Mouse (Mus musculus): ENCODE results near the gene Rdh8.
A peak's percentile ranks its signal among the peaks of the same experiment; 100 is the strongest.

The Rdh8 gene

DNA sequence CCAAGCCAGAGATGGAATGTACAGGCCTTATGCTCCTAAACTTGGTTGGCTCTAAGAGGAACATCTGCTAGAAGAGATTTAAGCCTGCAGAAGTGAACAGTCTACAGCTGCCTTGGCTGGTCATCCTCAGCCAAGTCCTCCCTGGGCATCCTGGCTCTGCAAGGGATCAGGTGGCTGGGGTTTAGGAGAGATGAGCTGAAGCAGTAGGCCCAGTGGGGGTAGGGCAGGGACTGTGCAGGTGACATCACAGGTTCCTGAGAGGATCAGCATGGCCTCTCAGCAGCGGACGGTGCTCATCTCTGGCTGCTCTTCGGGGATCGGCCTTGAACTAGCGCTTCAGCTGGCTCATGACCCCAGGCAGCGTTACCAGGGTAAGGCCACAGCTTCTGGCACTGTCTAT lies at the start of gene Rdh8:
Gene Rdh8 (plus strand): TSS at position 268 of the 400 bp plus-strand sequence.
- DNase-seq (ENCODE audit: extremely low read depth, low read depth, low spot score), result no peak

DNA sequence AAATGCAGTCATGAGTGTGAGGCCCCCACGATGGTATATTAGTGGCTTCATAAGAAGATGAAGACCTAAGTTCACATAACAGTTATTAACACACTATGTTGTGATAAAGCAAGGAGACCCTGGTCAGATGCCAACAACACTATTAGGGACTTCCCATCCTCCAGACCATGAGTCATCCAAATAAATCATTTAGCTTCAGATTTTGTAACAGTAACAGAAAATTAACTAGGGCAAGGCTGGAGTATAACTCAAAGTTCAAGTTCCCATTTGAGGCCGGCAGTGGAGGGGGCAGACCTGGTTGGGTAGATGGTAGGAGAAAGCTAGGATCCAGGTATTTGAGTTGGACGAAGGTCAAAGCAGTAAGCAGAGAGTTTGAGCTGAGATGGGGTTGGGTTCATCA lies 37.0 kb upstream of the Rdh8 start:
- no peak for DNase-seq (ENCODE audit: extremely low read depth, low read depth, low spot score)

DNA sequence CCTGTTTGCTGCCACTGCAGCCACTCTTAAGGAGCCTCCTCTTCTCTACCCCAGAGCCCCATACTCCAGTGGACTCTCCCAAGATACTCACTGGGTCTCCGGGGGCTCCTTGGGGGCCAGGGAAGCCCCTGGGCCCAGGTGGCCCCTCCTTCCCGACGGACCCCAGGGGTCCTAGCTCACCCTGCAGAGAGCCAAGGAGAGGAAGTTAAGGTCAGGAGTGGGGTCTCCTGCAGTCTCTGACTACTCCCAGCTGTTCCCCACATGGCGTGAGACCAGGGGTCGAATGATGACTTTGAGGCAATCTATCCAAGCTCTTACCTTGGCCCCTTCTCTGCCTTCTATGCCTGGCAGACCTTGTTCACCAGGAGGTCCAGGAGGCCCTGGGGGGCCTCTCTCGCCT lies 33.2 kb upstream of the Rdh8 start:
- DNase-seq (ENCODE audit: extremely low read depth, low read depth, low spot score), result no peak

DNA sequence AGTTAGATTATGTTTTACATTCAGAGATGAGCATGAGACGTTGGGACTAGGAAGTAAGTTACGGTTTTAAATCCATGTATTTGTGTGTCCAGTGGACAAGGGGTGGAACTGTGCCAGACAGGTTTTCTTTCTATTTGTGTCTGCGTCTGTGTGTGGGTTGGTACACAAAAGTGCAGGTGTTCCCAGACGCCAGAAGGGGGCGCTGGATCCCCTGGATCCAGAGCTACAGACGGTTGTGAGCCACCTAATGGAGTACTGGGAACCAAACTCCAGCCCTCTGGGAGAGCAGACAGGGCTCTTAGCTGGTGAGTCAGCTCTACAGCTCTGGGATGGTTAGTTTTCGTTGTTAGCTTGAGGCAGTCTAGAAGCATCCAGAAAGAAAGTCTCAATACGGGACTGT lies 30.3 kb upstream of the Rdh8 start:
- no peak for DNase-seq (ENCODE audit: extremely low read depth, low read depth, low spot score)

DNA sequence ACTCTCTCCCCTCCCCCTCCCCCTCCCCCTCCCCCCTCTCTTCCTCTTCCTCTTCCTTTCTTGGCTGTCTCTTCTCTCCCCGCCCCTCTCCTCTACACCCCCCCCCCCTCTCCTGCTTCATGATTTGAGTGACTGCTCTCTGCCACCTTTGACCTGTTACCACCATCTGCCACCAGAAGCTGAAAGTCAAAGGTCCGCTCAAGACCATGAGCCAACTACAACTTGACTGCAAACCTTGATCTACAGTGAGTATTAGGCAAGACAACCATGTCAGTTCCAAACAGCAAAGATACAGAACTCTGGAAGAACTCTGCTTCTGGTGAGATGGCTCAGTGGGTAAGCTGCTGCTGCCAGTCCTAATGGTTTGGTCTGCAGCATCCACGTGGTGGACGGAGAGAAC lies 28.7 kb upstream of the Rdh8 start:
- DNase-seq (ENCODE audit: extremely low read depth, low read depth, low spot score), result no peak

DNA sequence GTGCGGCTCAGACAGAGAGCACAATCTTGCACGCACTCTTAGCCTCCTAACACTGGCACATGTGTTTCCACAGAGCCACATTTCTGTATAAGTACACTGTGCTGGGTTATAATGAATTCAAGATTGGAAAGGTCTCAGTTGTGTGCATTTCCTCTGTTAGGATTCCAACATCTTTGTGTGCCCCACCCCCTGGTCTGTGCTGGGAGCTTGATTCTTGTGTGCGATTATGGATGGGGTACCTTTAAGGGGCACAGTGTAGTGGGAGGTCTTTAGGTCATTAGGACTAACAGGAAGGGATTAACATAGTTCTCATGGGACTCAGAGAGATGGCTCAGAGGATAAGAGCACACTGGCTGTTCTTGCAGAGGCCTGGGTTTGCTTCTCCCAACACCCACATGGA lies 28.0 kb upstream of the Rdh8 start:
- DNase-seq (ENCODE audit: extremely low read depth, low read depth, low spot score), result no peak

DNA sequence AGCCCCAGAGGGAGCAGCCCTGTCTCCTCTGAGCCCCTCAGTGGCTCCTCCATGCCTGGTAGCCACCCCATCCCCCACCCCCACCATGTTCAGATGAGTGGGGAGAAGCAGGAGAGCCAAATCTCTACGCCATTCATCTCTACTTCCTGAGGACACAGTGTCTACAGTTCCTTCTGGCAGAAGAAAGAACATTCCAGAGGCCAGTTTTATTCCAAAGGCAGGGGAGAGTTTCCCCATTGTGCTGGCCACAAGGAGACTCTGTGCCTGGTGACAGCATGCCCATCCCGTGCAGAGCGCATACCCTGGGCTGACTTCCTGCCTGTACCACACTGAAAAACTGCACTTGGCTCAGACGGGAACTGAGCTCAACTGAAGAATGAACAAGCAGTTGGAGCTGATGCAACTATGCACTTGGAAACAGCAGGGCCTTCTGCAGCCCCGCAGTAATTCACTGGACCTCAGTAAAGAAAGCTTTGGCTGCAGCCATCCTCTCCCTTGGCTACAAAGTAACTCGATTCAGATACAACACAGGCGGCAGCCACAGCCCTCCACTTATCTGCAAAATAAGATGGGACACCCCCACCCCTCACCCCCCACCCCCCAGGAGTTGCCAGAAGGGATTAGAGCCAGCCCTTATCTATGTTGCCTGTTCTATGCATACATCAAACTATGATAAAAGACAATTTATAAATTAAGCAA lies 24.0 kb upstream of the Rdh8 start:
- DNase-seq (ENCODE audit: extremely low read depth, low read depth, low spot score), result peak; percentile 2

DNA sequence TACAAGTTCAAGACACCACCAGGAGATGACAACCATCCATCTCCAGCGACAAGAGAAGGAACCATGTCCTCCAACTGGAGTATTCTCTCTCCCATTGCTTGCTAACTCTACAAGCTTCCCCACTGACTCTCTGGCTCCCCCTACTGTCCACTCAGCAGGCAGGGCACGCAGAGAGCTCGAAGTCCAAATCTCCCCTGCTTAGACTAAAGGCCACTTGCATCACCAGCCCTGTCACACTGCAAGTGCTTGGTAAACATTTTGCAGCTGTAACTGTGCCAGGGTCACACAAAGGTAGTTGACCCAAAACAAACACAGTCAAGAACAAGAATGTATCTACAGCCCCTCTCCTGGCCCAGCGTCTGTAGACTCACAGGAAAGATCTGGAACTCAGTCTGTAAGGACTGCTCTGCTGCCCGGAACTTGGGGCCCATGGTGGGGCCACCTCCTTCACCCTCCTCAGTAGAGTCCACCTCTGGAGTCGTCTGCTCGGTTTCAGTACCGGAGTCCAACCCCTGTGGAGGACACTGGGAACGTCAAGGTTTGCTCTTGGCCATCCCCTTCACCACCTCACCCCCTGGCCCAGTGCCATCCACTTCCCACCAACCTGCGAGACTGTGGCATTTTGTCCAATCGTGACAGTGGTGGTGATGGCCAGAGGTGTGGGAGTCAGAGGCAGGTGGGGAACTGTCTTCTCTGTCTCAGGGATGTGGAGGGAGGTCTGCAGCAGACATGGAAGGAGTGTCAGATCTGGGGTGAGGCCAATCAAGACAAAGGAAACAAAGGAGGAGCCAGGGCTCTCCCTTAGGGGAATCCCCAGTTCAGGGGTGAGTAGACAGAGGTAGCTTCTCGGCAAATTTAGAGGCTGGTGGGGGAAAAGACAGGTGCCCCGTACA lies 13.8 kb upstream of the Rdh8 start:
- no peak for DNase-seq (ENCODE audit: extremely low read depth, low read depth, low spot score)

DNA sequence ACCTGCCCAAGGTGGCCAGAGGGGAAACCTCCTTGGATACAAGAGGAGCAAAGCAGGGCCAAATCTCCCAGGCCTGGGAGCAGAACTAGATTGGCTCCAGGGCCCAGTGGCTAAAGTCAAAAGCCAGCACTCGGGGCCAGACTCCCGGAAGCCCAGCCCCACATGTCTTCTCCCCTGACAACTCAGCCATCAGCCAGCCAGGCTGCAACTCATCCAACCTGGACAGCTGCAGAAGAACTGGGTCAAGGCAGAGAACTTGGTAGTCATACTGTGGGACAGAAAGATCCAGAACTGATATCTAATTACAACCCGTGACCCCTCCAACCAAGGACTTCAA lies 13.2 kb upstream of the Rdh8 start:
- DNase-seq (ENCODE audit: extremely low read depth, low read depth, low spot score), result no peak

DNA sequence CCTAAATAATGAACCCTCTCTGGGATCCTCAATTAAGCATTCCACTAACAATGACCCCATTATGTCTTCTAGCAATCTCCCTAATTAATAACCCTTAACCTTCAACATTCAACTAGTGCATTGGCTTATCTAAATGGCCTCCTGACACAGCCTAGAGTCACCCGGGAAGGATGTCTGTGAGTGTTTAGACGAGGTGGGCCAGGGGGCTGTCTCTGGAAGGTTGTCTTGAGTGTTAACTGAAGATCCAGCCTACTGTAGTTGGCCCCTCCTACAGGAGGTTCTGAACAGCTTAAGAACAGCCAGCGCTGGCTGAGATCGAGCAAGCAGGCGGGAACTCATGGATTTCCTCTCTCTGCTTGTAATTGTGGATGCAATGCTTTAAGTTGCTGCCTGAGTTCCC lies 12.6 kb upstream of the Rdh8 start:
- DNase-seq (ENCODE audit: extremely low read depth, low read depth, low spot score), result no peak

DNA sequence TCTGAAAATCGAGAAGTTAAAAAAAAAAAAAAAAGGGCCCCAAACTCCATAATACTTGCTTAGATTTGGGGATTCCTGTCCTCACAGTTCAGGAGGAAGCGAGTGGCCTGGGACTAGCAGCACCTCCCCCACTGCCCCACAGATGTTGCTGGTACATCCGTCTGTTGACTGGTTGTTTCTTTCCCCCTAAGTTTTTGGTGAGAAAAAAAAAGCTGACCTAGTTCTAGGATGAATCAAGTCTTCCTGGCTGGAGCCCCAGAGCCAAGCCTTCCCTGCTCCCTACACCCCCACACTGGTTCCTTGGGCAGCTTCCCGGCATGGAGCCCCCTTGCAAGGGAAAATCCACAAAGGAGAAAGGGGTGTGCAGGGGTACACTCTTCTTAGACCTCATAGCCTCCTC lies 8.0 kb upstream of the Rdh8 start:
- no peak for DNase-seq (ENCODE audit: extremely low read depth, low read depth, low spot score)

DNA sequence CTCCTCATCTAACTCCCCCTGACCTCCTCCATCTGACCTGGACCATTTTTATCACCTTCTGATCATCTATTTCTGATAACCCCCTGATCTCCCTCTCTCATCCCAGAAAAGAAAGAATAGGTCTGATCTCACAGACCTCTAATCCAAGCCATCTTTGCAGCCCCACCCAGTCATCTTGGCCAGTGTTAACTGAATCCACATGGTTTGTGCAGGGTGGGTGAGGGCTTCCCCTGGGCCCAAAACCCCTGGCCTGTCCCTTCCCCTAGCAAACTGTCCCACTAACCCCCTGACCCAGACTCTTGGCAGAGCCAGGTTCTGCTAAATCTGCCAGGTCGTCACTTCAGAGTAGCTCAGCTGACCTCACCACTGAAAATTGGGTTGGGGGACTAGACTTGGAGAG lies 7.5 kb upstream of the Rdh8 start:
- DNase-seq (ENCODE audit: extremely low read depth, low read depth, low spot score), result no peak

DNA sequence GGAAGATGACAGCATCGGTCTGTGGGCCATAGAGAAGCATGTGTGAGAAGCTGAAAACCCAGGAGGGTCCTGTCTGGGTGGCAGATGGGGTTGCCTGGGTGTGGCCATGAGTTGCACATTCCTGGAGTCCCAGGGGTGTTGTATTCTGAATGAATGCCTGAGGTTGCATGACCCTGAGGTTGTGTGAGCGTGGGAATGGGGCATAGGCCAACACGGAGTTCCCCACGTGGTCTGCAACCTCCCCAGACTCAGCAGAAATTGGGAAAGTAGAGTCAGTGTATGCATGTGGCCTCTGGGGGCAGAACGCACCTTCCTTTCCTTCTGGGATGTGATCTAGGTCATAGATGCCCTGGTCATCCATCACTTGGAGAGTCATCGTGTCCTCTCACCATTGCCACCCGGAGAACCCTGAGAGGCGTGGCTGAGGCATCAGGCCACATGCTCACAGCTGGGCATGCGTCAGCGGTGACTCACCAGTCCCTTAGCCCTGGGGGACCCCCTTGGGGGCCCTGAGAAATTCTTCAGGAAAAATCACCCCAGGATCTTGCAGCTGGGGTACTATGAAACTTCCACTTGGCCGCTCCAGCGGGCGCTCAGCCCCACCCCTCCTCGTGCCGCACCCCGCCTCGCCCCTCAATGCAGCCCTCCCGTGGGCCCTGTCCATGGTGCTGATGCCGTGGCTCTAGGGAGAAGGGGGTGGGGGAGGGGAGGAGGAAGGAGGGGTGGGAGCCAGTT lies 5.6 kb upstream of the Rdh8 start:
- no peak for DNase-seq (ENCODE audit: extremely low read depth, low read depth, low spot score)

DNA sequence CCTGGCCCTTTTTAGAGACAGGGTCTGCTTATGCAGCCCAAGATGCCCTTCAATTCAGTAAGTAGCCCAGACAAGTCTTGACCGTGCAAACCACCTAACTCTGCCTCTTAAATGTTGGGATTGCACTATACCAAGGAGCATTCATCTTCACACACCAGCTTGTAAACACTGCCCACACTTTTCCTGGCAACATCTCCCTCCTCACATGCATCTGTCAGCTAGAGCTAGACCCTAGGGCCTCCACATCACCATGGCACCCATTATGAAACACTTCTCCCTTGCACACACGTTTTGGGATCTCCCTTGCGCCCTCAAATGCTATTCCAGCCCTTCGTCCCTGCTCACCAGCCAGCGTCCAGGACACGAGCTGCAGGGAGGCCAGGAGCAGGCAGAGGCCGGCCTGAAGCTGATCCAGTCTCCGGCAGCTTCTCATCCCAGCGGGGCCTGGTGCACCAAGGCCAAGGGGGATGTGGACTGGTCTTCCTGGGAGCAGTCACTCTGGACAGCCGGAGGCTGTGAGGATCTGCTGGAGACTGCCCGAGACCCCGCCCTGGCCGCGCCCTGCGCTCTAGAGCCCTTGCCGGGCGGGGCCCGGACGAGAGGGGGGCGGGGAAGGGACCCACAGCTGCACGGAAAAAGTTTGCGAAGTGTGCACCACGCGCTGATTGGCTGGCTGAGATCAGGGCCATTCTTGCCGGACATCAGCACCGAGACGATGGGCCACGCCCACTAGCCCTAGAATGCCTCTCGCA lies 3.6 kb upstream of the Rdh8 start, which contains the start of gene Col5a3:
Gene Col5a3 (minus strand): TSS at position 547 of the 752 bp plus-strand sequence.
- DNase-seq (ENCODE audit: extremely low read depth, low read depth, low spot score), result no peak

DNA sequence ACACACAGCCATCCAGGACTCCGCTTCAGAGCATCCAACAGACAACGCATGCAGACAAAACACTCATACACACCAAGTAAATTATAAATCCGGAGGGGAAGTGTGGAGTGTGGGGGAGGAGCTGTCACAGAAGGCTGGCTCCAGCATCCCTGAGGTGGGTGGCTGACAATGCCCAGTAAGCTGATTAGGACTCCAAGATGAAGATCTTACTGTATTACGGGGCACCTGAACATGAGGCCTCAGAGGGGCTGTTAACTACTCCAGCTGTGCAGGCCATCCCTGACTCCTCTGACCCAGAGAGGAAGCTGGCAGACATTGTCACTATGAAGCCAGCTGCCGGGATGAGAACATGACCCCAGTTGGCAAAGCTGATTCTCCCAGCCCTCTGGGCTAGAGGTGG lies 1.7 kb downstream of the Rdh8 start:
- no peak for DNase-seq (ENCODE audit: extremely low read depth, low read depth, low spot score)

DNA sequence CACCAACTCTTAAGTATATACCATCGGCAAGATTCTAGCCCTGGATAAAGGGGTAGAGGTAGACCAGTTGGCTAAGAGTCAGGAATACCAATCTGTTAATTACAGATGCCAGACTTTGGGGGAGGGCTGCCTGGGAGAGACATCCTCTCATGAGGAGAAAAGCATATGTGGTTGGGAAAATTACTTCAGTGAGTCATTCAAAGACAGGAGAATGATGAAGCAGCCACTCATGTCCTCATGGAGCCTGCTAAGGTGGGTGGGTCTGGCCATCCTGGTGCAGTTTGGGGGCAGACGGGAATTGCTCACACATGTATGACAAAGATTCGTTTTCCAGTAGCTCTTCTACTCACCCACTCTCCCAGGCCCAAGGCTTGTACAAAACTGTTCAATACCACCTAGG lies 4.5 kb downstream of the Rdh8 start:
- no peak for DNase-seq (ENCODE audit: extremely low read depth, low read depth, low spot score)

DNA sequence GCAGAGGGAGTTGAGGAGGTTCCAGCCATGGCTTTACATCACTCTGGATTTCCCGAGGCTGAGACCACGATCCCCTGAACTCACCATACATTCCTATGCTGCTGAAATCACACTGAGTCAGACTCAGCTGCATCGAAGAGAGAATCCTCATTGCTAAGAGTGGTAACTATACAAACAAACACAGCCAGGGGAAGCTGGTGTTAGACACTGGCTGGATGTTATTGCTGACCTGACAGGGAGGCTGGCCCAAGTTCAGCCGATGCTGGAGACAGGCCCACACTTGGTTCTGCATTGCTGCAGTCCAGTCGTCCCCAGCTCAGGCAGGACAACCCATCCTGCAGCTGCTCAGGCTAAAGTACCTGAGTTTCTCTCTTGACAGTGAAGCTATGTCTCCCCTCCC lies 7.5 kb downstream of the Rdh8 start:
- no peak for DNase-seq (ENCODE audit: extremely low read depth, low read depth, low spot score)

DNA sequence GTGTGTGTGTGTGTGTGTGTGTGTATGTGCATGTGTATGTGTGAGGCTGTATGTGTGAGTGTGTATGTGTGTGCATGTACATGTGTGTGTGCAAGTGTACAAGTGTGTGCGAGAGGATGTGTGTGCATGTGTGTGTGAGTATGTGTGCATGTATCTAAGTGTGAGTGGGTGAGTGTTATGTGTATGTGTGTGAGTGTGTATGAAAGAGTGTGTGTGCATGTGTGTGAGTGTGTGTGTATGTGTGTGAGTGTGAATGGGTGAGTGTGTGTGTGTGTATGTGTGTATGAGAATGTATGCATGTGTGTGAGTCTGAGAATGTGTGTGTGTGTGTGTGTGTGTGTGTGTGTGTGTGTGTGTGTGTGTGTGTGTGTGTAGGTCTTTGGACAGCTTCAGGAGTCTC lies 9.8 kb downstream of the Rdh8 start:
- DNase-seq (ENCODE audit: extremely low read depth, low read depth, low spot score), result no peak

DNA sequence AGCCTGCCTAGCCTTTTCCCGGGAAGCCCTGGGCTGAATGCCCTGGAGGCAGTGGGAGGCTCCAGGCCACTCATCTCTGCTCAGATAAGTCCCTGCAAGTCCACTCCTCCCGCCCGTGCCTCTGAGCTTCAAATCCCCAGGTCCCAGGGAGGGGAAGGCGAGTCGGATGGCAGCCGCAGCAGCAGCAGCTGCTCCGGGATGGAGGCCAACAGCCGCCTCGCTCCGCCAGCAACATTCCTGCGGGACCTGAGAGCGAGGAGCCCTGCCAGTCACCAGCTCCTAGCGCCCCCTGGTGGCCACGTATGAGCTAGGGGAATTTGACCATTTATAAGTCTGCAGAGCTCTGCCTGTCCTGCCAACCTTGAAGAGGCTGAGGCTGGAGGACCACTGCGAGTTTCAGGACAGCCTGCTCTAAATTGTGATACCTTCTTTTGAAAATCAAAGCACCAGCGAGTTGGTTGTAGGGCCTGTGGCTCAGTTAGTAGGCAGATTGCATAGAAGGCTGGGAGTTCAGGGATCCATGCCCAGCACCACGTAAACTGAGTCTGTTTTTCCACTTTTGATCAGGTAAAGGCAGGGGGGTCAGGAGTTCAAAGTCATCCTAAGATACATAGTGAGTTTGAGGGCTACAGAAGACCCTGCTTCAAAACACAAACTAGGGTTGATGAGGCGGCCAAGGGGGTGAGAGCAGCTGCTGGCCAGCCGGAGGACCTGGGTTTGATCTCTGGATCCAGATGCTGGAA lies 12.8 kb downstream of the Rdh8 start:
- peak; percentile 11 for DNase-seq (ENCODE audit: extremely low read depth, low read depth, low spot score)

DNA sequence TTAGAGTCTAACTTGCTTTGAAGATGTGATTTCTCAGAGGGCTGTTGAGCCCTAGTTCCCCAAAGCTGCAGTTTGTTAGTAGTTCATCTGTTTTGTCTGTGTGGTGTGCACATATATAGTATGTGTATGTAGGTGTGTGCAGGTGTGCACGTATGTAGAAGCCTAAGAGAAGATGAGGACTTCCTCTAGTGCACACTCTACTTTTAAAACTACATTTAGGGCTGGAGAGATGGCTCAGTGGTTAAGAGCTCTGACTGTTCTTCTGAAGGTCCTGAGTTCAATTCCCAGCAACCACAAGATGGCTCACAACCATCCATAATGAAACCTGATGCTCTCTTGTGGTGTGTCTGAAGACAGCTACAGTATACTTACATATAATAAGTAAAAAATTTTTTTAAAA lies 16.6 kb downstream of the Rdh8 start:
- no peak for DNase-seq (ENCODE audit: extremely low read depth, low read depth, low spot score)

Measured in fat pad, adult 2 months (tissue).